Mouse (Mus musculus) stomach, postnatal 0 days (tissue): ENCODE data around the gene Hist1h2bq.

ENCODE experiments used
- CTCF ChIP-seq: IDR thresholded peaks from 2 replicates; pipeline ENCODE4 v1.5.1; 2016; ENCODE audit warnings: antibody characterized with exemption, low read depth, mild to moderate bottlenecking, moderate library complexity
- EP300 ChIP-seq: optimal IDR thresholded peaks from 2 replicates; pipeline ENCODE3; 2016; ENCODE audit warnings: antibody characterized with exemption

GRCm38 (mm10) chr13:21855146-21855545 lies 45.1 kb upstream of the Hist1h2bq start:
- no peak for TF ChIP-seq CTCF
- no peak for TF ChIP-seq EP300
